Mouse (Mus musculus): Measurements from ENCODE around the gene Zfp36. TPM values are rescaled to one million over a fixed set of nuclear protein-coding genes. Genes with fewer than 3 reads are reported as not detected.

Gene Zfp36
- polyA plus RNA-seq, 1 experiment: 25.5 TPM

DNA sequence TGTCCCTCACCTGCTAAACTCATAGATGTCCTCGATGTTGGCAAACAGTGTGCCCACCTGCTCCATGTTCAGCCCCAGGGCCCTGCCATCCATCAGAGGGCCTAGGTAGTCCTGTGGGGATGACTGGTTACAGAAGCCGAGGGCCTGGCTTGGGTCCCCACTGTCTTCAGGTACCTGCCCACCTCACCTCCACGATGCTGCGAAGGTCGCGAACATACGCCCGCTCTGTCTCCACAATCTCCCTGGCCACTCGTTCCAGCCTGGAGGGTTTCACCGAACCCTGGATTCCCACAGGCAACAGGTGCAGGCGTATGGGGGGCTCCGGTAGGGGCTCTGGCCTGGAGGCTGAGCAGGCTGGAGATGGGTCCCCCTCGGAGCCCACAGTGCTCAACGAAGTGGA lies 10.0 kb downstream of the Zfp36 start:
- Histone ChIP-seq H3K4me1 (ENCODE audit: control insufficient read depth, insufficient read depth, low read length) (no peaks in the 10 kb centered on the region; the same call in 1 of the 2 replicates), H3K36me3 (ENCODE audit: control insufficient read depth, insufficient read depth, low read length) (no peaks in the 10 kb centered on the region), H3K4me3 (ENCODE audit: insufficient read depth, low read depth, low read length) (no peak overlapping the region), H3K27ac (ENCODE audit: insufficient read depth, low read depth, low read length) (no peak overlapping the region), H3K27me3 (replicated peaks; ENCODE audit: control insufficient read depth, insufficient read depth, low read length) (no peaks in the 10 kb centered on the region)
- 85% methylated on average over 14 of the region's 14 CpGs for WGBS
- no peak for DNase-seq
- no peak for TF ChIP-seq POLR2A (IDR thresholded peaks at IDR 0.05; ENCODE audit: low read depth, low read length)
- TF ChIP-seq CTCF (conservative IDR thresholded peaks at IDR 0.05; ENCODE audit: insufficient read depth, insufficient read length, low read depth, low read length): no peak

DNA sequence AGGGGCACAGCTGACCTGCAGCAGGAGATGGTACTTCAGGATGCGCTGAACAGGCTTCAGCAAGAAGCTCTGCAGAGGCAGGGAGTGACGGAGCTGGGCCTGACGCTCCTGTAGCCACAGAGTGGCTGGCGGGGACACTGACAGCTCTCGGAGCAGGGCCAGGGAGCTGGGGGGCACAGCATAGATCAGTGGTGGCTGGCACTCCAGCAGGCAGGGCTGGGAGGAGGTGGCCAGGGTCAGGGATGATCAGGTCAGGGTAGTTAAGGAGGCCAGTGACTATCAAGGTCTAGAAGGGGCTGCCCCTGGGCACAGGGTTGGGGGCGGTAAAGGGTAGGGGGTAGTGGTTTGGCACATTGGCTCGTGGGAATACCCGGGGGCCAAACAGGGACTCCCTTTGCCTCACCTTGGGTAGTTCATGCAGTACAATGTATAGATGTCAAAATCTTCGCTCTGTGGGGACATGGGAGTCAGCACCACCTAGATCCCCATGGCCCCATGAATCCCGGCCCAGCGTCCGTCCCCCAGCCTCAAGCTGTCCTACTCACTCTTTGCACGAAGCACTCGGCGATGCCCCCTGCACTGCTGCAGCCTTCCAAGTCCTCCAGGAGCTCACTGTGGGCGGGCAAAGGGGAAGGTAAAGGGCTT lies 11.7 kb downstream of the Zfp36 start:
- no peaks in the 10 kb centered on the region for H3K4me1 ChIP-seq (ENCODE audit: control insufficient read depth, insufficient read depth, low read length)
- TF ChIP-seq CTCF (conservative IDR thresholded peaks at IDR 0.05; ENCODE audit: insufficient read depth, insufficient read length, low read depth, low read length): no peak
- 89% methylated on average over 16 of the region's 16 CpGs for WGBS
- H3K27ac ChIP-seq (ENCODE audit: insufficient read depth, low read depth, low read length): no peak overlapping the region
- no peak overlapping the region for H3K4me3 ChIP-seq (ENCODE audit: insufficient read depth, low read depth, low read length)
- H3K36me3 ChIP-seq (ENCODE audit: control insufficient read depth, insufficient read depth, low read length): no peaks in the 10 kb centered on the region
- no peak for DNase-seq
- no peaks in the 10 kb centered on the region for H3K27me3 ChIP-seq (replicated peaks; ENCODE audit: control insufficient read depth, insufficient read depth, low read length)

DNA sequence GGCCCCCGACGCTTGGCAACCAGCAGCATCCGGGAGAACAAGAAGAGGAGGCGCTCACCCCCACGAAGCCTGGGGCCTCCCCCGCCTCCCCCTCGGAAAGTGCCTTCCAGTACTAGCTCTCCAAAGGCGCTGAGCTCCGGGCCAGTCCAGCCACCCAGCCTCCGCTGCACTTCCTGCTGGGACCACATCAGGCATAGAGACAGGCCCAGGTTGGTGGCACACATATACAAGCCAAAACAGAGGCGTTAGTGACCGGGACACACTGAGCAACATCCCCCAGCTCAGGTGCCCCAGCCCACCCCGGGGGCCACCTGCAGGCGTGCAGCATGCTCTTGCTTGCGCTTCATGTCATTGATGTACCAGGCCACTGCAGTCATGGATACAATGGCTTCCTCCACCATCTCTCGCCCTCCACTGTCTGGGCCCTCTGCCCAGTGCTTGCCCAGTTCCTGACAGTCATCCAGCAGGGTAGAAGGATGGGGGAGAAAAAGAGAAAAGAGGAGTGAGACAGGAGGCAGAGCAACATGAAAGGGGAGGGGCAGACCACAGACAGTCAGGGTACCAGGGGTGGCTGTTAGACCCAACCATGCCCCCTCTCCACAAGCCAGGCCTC lies 12.3 kb downstream of the Zfp36 start:
- no peak overlapping the region for H3K4me3 ChIP-seq (ENCODE audit: insufficient read depth, low read depth, low read length)
- H3K27me3 ChIP-seq (replicated peaks; ENCODE audit: control insufficient read depth, insufficient read depth, low read length): no peaks in the 10 kb centered on the region
- 89% methylated on average over 16 of the region's 16 CpGs for WGBS
- H3K36me3 ChIP-seq (ENCODE audit: control insufficient read depth, insufficient read depth, low read length): no peaks in the 10 kb centered on the region
- TF ChIP-seq POLR2A (IDR thresholded peaks at IDR 0.05; ENCODE audit: low read depth, low read length) (no peak), CTCF (conservative IDR thresholded peaks at IDR 0.05; ENCODE audit: insufficient read depth, insufficient read length, low read depth, low read length) (no peak)
- no peak overlapping the region for H3K27ac ChIP-seq (ENCODE audit: insufficient read depth, low read depth, low read length)
- no peak for DNase-seq
- H3K4me1 ChIP-seq (ENCODE audit: control insufficient read depth, insufficient read depth, low read length): no peaks in the 10 kb centered on the region

DNA sequence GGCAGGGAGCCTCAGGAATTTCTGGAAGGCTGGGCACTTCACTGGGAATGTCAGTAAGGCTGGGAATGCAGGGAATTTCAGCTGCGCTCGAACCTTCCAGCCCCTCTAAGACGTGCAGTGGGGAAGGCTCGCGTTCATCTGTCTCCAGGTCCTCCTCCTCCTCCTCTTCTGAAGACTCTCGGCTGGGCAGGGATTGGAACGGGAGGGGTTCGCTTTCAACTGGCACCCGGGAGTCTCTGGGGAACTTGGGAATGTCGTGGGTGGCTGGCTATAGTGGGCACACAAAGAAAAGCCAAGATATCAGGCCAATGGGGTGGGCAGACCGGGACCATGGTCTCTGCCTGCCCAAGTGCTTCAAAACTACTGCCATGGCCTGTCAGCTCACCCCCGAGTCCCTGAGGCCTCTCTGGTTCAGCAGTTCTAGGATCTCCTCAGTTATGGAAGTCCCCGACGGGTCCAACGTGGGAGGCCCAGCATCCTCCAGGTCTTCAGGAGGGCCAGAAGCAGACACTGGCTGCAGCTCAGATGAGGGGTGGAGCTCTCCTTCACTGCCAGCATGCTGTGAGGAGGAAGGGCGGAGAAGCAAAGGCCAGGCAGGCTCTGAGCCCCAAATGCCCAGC lies 17.5 kb downstream of the Zfp36 start:
- no peaks in the 10 kb centered on the region for H3K36me3 ChIP-seq (ENCODE audit: control insufficient read depth, insufficient read depth, low read length)
- no peak for DNase-seq
- H3K4me1 ChIP-seq (ENCODE audit: control insufficient read depth, insufficient read depth, low read length): peaks cover 5% of the 10 kb centered on the region
- 68% methylated on average over 16 of the region's 16 CpGs for WGBS
- H3K27me3 ChIP-seq (replicated peaks; ENCODE audit: control insufficient read depth, insufficient read depth, low read length): no peaks in the 10 kb centered on the region
- H3K27ac ChIP-seq (ENCODE audit: insufficient read depth, low read depth, low read length): no peak overlapping the region
- no peak overlapping the region for H3K4me3 ChIP-seq (ENCODE audit: insufficient read depth, low read depth, low read length)
- TF ChIP-seq POLR2A (IDR thresholded peaks at IDR 0.05; ENCODE audit: low read depth, low read length) (no peak), CTCF (conservative IDR thresholded peaks at IDR 0.05; ENCODE audit: insufficient read depth, insufficient read length, low read depth, low read length) (no peak)

DNA sequence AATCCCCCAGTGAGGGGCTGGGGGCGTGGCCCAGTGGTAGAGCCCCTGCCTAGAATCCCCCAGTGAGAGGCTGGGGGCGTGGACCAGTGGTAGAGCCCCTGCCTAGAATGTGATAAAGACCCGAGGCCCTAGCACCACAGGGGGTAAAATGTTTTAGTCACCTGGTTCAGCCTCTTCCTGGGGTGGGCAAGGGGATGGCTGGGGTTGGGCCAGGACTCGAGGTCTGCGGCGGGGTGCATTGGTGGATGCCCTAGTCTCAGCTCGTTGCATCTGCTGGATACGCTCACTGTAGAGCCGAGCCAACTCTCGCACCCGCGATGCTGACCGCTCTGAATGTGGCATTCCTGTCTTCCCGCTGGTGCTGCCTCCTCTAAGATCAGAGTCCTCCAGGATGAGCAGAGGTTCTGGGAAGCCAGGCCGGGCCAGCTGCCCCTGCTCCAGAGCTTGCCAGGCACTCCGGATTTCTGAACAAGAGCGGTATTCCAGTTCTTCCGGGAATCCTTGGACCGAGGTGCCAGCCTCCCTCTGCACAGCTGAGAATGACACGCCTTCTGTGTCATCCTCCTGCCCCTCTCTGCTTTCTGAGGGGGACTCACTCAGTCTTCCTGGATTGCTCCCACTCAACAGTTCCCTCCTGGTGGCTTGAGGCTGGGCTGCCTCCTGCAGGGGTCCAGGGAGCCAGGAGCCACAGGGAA lies 18.3 kb downstream of the Zfp36 start:
- Histone ChIP-seq H3K36me3 (ENCODE audit: control insufficient read depth, insufficient read depth, low read length) (no peaks in the 10 kb centered on the region), H3K27me3 (replicated peaks; ENCODE audit: control insufficient read depth, insufficient read depth, low read length) (no peaks in the 10 kb centered on the region), H3K4me3 (ENCODE audit: insufficient read depth, low read depth, low read length) (no peak overlapping the region), H3K4me1 (ENCODE audit: control insufficient read depth, insufficient read depth, low read length) (peaks cover 10% of the 10 kb centered on the region), H3K27ac (ENCODE audit: insufficient read depth, low read depth, low read length) (no peak overlapping the region)
- DNase-seq: no peak
- TF ChIP-seq POLR2A (IDR thresholded peaks at IDR 0.05; ENCODE audit: low read depth, low read length) (no peak), CTCF (conservative IDR thresholded peaks at IDR 0.05; ENCODE audit: insufficient read depth, insufficient read length, low read depth, low read length) (no peak)
- WGBS: 87% methylated on average over 20 of the region's 20 CpGs

DNA sequence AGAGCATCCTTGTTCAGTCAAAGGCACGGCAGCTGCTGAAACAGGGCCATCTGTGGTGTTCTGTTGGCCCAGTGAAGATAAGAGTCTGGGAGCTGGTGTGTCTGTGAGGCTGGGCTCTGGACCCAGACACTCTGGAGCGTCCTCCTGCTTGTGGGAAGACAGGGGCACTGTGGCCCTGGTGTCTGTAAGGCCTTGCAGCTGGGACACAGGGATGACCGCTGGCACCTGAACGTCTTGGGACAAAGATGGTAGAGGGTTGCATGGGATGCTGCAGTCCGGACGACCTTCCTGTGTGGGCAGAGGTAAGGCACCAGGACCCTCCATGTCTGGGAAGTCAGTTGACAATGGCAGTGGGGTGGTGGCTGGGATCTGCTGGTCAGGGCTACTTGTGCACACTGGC lies 19.8 kb downstream of the Zfp36 start:
- Histone ChIP-seq H3K27me3 (replicated peaks; ENCODE audit: control insufficient read depth, insufficient read depth, low read length) (no peaks in the 10 kb centered on the region), H3K27ac (ENCODE audit: insufficient read depth, low read depth, low read length) (no peak overlapping the region), H3K4me3 (ENCODE audit: insufficient read depth, low read depth, low read length) (no peak overlapping the region), H3K36me3 (ENCODE audit: control insufficient read depth, insufficient read depth, low read length) (no peaks in the 10 kb centered on the region), H3K4me1 (ENCODE audit: control insufficient read depth, insufficient read depth, low read length) (peaks cover 10% of the 10 kb centered on the region)
- TF ChIP-seq POLR2A (IDR thresholded peaks at IDR 0.05; ENCODE audit: low read depth, low read length): no peak
- no peak for TF ChIP-seq CTCF (conservative IDR thresholded peaks at IDR 0.05; ENCODE audit: insufficient read depth, insufficient read length, low read depth, low read length)
- WGBS: 89% methylated on average over 6 of the region's 6 CpGs
- DNase-seq: no peak

DNA sequence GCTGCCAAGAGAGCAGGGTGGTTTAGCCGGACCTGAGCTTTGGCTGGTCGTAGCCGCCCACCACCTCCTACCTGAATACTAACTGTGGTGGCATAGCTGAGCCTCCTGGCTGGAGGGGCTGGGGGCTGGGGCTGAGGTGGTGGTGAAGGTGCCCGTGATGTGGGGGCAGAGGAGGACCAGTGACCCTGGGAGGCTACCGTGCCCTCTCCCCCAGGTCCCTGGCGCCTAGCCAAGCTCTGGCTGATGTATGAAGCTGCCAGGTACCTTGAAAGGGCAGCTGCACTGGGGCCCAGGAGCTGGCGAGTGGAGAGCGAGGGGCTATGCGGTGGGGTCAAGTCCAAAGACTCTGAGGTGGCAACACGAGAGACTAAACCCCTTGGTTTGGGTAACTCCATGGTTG lies 20.2 kb downstream of the Zfp36 start:
- TF ChIP-seq POLR2A (IDR thresholded peaks at IDR 0.05; ENCODE audit: low read depth, low read length) (no peak), CTCF (conservative IDR thresholded peaks at IDR 0.05; ENCODE audit: insufficient read depth, insufficient read length, low read depth, low read length) (no peak)
- Histone ChIP-seq H3K4me3 (ENCODE audit: insufficient read depth, low read depth, low read length) (no peak overlapping the region), H3K4me1 (ENCODE audit: control insufficient read depth, insufficient read depth, low read length) (peaks cover 10% of the 10 kb centered on the region), H3K27me3 (replicated peaks; ENCODE audit: control insufficient read depth, insufficient read depth, low read length) (no peaks in the 10 kb centered on the region), H3K36me3 (ENCODE audit: control insufficient read depth, insufficient read depth, low read length) (no peaks in the 10 kb centered on the region), H3K27ac (ENCODE audit: insufficient read depth, low read depth, low read length) (no peak overlapping the region)
- DNase-seq: no peak
- 86% methylated on average over 10 of the region's 10 CpGs for WGBS

All from kidney, adult 2 months (tissue).